Mouse (Mus musculus): Measurements from ENCODE around the gene Mtch1.

GRCm38 (mm10) chr17:29303856-29304255 lies 43.9 kb downstream of the Mtch1 start:
- no peak for TF ChIP-seq CTCF (IDR thresholded peaks at IDR 0.05 in 2 of 3, conservative IDR thresholded peaks at IDR 0.05 in 1 of 3; ENCODE audit: control insufficient read depth in 1 of 3, insufficient read depth in 1 of 3, low read depth in 2 of 3, low read length in 3 of 3, poor library complexity in 1 of 3, severe bottlenecking in 1 of 3)
- TF ChIP-seq HCFC1 (IDR thresholded peaks at IDR 0.05; ENCODE audit: low read depth, low read length), result no peak
- no peak for TF ChIP-seq ZMIZ1 (IDR thresholded peaks at IDR 0.05; ENCODE audit: low read depth, low read length)
- TF ChIP-seq UBTF (IDR thresholded peaks at IDR 0.05; ENCODE audit: borderline replicate concordance, insufficient read depth, low read depth, low read length), result no peak
- TF ChIP-seq TAL1 (IDR thresholded peaks at IDR 0.05; ENCODE audit: low read length), result no peak
